ENCODE assay signal across 8 mouse cellular contexts in the genomic region with DNA sequence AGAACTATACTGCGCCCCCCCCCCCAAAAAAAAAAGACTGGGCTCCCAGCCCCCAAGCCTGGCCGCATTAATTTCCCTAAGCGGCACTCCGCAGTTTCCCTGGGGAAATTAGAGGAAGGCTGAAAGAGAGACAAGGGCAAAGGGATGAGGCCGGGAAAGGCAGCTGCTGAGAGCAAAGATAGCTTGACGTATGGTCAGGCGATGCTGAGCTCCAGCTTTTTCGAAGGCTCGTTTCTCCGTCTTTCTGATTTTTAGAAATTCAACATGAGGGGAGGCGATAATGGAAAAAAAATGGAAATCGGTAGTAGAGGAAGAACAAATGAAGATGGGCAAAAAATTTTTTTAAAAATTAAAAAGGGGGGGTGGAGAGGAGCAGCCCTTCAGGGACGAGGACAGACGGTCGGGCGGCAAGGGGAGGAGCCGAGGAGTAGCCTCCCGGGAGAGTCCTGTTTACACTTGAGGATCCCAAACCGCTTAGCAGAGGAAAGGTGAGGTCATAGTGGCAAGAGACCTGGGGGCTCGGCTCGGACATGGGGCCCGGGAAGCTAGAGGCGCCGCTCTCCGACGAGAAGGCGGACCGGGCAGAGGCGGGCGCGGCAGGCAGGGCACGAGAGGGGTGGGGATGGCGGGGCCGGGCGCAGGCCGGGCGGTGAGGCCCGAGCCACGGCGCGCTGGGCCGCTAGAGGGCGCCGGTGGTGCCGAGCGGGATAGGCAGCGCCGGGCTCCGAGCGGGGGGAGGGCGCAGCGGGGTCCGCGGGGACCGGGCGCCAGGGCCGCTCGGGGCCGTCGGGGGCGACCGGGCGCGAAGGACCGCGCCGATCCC. TPM values are rescaled to one million over a fixed set of nuclear protein-coding genes. Genes with fewer than 3 reads are reported as not detected.
DNase-seq lines count a peak whose midpoint lies in the region; ATAC-seq and TF ChIP-seq lines count a peak whose summit lies in the region.

No protein-coding gene starts in this region.

- under 1% methylated on average over 63 of the region's 67 CpGs for WGBS in forebrain, embryonic 10.5 days
- under 1% methylated on average over 25 of the region's 67 CpGs for WGBS in heart, embryonic 14.5 days
- 4% methylated on average over 58 of the region's 67 CpGs for WGBS in liver, embryonic 14.5 days (ENCODE audit: insufficient replicate concordance)
- under 1% methylated on average over 56 of the region's 67 CpGs for WGBS in stomach, embryonic 15.5 days

- peak overlapping the region; percentile 100 for H3K27ac ChIP-seq in forebrain, embryonic 10.5 days
- H3K27ac ChIP-seq in heart, embryonic 14.5 days (replicated peaks in 1 of 2; ENCODE audit: control insufficient read depth in 1 of 2, insufficient read depth in 1 of 2, low read depth in 2 of 2, low read length in 2 of 2): peak overlapping the region; percentile 93 to 100
- H3K27ac ChIP-seq in liver, embryonic 14.5 days: no peak overlapping the region; the same call in 1 of the 2 replicates
- peak overlapping the region; percentile 100 for H3K27ac ChIP-seq in stomach, embryonic 15.5 days

- peaks cover 16% of the 10 kb centered on the region for H3K27me3 ChIP-seq in forebrain, embryonic 10.5 days (ENCODE audit: poor library complexity, severe bottlenecking)
- H3K27me3 ChIP-seq in heart, embryonic 14.5 days (ENCODE audit: control insufficient read depth, insufficient read depth, low read length): no peaks in the 10 kb centered on the region
- H3K27me3 ChIP-seq in liver, embryonic 14.5 days (ENCODE audit: control insufficient read depth, insufficient read depth, low read length): peaks cover 66% of the 10 kb centered on the region
- no peaks in the 10 kb centered on the region for H3K27me3 ChIP-seq in stomach, embryonic 15.5 days (replicated peaks)

- H3K9me3 ChIP-seq in forebrain, embryonic 10.5 days: no peaks in the 10 kb centered on the region
- H3K9me3 ChIP-seq in heart, embryonic 14.5 days (ENCODE audit: control insufficient read depth, low read length): no peaks in the 10 kb centered on the region
- no peaks in the 10 kb centered on the region for H3K9me3 ChIP-seq in liver, embryonic 14.5 days (ENCODE audit: control insufficient read depth, low read length)
- no peaks in the 10 kb centered on the region for H3K9me3 ChIP-seq in stomach, embryonic 15.5 days

- H3K4me3 ChIP-seq in forebrain, embryonic 10.5 days: peak overlapping the region; percentile 66
- H3K4me3 ChIP-seq in heart, embryonic 14.5 days (ENCODE audit: control insufficient read depth in 1 of 2, insufficient read depth in 1 of 2, low read depth in 1 of 2, low read length in 2 of 2): peak overlapping the region; percentile 82 to 98
- peak overlapping the region; percentile 64 to 70 for H3K4me3 ChIP-seq in liver, embryonic 14.5 days (ENCODE audit: insufficient read depth in 1 of 2, low read depth in 2 of 2, low read length in 2 of 2)
- peak overlapping the region; percentile 98 for H3K4me3 ChIP-seq in stomach, embryonic 15.5 days (replicated peaks)

- peak overlapping the region; percentile 100 for H3K9ac ChIP-seq in heart, embryonic 14.5 days (ENCODE audit: low read length)
- peak overlapping the region; percentile 76 for H3K9ac ChIP-seq in liver, embryonic 14.5 days (replicated peaks)
- H3K9ac ChIP-seq in stomach, embryonic 15.5 days: peak overlapping the region; percentile 100

- H3K36me3 ChIP-seq in forebrain, embryonic 10.5 days (replicated peaks): peaks cover 31% of the 10 kb centered on the region
- peaks cover 25% of the 10 kb centered on the region for H3K36me3 ChIP-seq in heart, embryonic 14.5 days (ENCODE audit: control insufficient read depth, insufficient read depth, low read length)
- no peaks in the 10 kb centered on the region for H3K36me3 ChIP-seq in liver, embryonic 14.5 days (replicated peaks; ENCODE audit: control insufficient read depth, insufficient read depth, low read depth)
- peaks cover 19% of the 10 kb centered on the region for H3K36me3 ChIP-seq in stomach, embryonic 15.5 days

- DNase-seq in CD8-positive naive resting alpha-beta T cell, adult 2 months (ENCODE audit: low read depth in 2 of 2, low spot score in 2 of 2): peak; percentile 81 to 82
- peak; percentile 64 for DNase-seq in c-Kit-positive CD71-positive TER-119-negative erythroid progenitor cells, embryonic 14.5 days (ENCODE audit: low read depth)
- DNase-seq in forebrain, embryonic 10.5 days (ENCODE audit: extremely low spot score, low spot score): peak; percentile 80
- DNase-seq in kidney, postnatal 10 days: peak; percentile 97
- peak in 2 of 3 experiments; percentile 45 to 48 for DNase-seq in liver, embryonic 14.5 days (ENCODE audit: low read depth in 3 of 3, low spot score in 3 of 3)
- DNase-seq in neural tube, embryonic 10.5 days (ENCODE audit: extremely low spot score, low spot score): peak; percentile 89

- H3K4me2 ChIP-seq in heart, embryonic 14.5 days (ENCODE audit: low read length): peak overlapping the region; percentile 97
- H3K4me2 ChIP-seq in liver, embryonic 14.5 days (ENCODE audit: low read depth): peak overlapping the region; percentile 83
- H3K4me2 ChIP-seq in stomach, embryonic 15.5 days: peak overlapping the region; percentile 75

- H3K4me1 ChIP-seq in forebrain, embryonic 10.5 days: peaks cover 80% of the 10 kb centered on the region
- peaks cover 35 to 48% of the 10 kb centered on the region in 2 experiments for H3K4me1 ChIP-seq in heart, embryonic 14.5 days (ENCODE audit: control insufficient read depth in 2 of 2, insufficient read depth in 2 of 2, low read length in 2 of 2)
- H3K4me1 ChIP-seq in liver, embryonic 14.5 days (replicated peaks; ENCODE audit: control insufficient read depth in 2 of 2, insufficient read depth in 2 of 2, low read length in 1 of 2): peaks cover 0 to 6% of the 10 kb centered on the region in 2 experiments; a peak in 2 of 4 replicates
- peaks cover 55% of the 10 kb centered on the region for H3K4me1 ChIP-seq in stomach, embryonic 15.5 days

- peak; percentile 66 for ATAC-seq in heart, embryonic 14.5 days (ENCODE audit: insufficient number of reproducible peaks, insufficient read depth, low FRiP score, low read depth)
- ATAC-seq in liver, embryonic 14.5 days (ENCODE audit: insufficient read depth): peak; percentile 72
- ATAC-seq in stomach, embryonic 15.5 days (ENCODE audit: insufficient read depth, low FRiP score, low read depth): peak; percentile 55

- TF ChIP-seq CTCF in liver, embryonic 14.5 days (IDR thresholded peaks at IDR 0.05; ENCODE audit: low read depth): peak; percentile 56

- TF ChIP-seq EP300 in liver, embryonic 14.5 days (IDR thresholded peaks at IDR 0.05; ENCODE audit: low read depth): no peak

RNA-seq across cellular contexts. Expression of a gene that starts 3.0 kb away (rescaled TPM):
- 218 and 224 TPM in 2 replicates for polyA plus RNA-seq in forebrain, embryonic 10.5 days (2016; fragmentation: Nextera tagmentation; extraction: Ambion mirVana)
- 238 and 251 TPM in 2 replicates for polyA plus RNA-seq in heart, embryonic 14.5 days (2014; fragmentation: Nextera tagmentation; extraction: Ambion mirVana)
- polyA plus RNA-seq in liver, embryonic 14.5 days (2012; rRNA removed): 109 and 131 TPM in 2 replicates
- polyA plus RNA-seq in liver, embryonic 14.5 days (2014; fragmentation: Nextera tagmentation; extraction: Ambion mirVana): 29.7 and 39.7 TPM in 2 replicates
- 322 and 340 TPM in 2 replicates for polyA plus RNA-seq in stomach, embryonic 15.5 days (2015; fragmentation: Nextera tagmentation; extraction: Ambion mirVana)

RNA-seq across cellular contexts. Expression of a gene that starts 5.4 kb away (rescaled TPM):
- polyA plus RNA-seq in forebrain, embryonic 10.5 days (2016; fragmentation: Nextera tagmentation; extraction: Ambion mirVana): 0.76 and 0.88 TPM in 2 replicates
- polyA plus RNA-seq in heart, embryonic 14.5 days (2014; fragmentation: Nextera tagmentation; extraction: Ambion mirVana): 1.00 and 1.1 TPM in 2 replicates
- 0.10 and 0.11 TPM in 2 replicates for polyA plus RNA-seq in liver, embryonic 14.5 days (2012; rRNA removed)
- 0.17 TPM in 1 of 2 replicates, not detected in the other for polyA plus RNA-seq in liver, embryonic 14.5 days (2014; fragmentation: Nextera tagmentation; extraction: Ambion mirVana)
- 1.5 and 2.4 TPM in 2 replicates for polyA plus RNA-seq in stomach, embryonic 15.5 days (2015; fragmentation: Nextera tagmentation; extraction: Ambion mirVana)

RNA-seq across cellular contexts. Expression of a gene that starts 14.3 kb away (rescaled TPM):
- polyA plus RNA-seq in forebrain, embryonic 10.5 days (2016; fragmentation: Nextera tagmentation; extraction: Ambion mirVana): 388 and 398 TPM in 2 replicates
- polyA plus RNA-seq in heart, embryonic 14.5 days (2014; fragmentation: Nextera tagmentation; extraction: Ambion mirVana): 364 and 365 TPM in 2 replicates
- polyA plus RNA-seq in liver, embryonic 14.5 days (2012; rRNA removed): 85.0 and 96.5 TPM in 2 replicates
- polyA plus RNA-seq in liver, embryonic 14.5 days (2014; fragmentation: Nextera tagmentation; extraction: Ambion mirVana): 98.1 and 116 TPM in 2 replicates
- polyA plus RNA-seq in stomach, embryonic 15.5 days (2015; fragmentation: Nextera tagmentation; extraction: Ambion mirVana): 351 and 362 TPM in 2 replicates

RNA-seq across cellular contexts. Expression of a gene that starts 28.9 kb away (rescaled TPM):
- 0.17 TPM in 1 of 2 replicates, not detected in the other for polyA plus RNA-seq in forebrain, embryonic 10.5 days (2016; fragmentation: Nextera tagmentation; extraction: Ambion mirVana)
- 0.16 TPM in 1 of 2 replicates, not detected in the other for polyA plus RNA-seq in heart, embryonic 14.5 days (2014; fragmentation: Nextera tagmentation; extraction: Ambion mirVana)
- polyA plus RNA-seq in liver, embryonic 14.5 days (2012; rRNA removed): 0.07 and 0.10 TPM in 2 replicates
- 0.03 TPM in 1 of 2 replicates, not detected in the other for polyA plus RNA-seq in liver, embryonic 14.5 days (2014; fragmentation: Nextera tagmentation; extraction: Ambion mirVana)
- 0.41 and 0.64 TPM in 2 replicates for polyA plus RNA-seq in stomach, embryonic 15.5 days (2015; fragmentation: Nextera tagmentation; extraction: Ambion mirVana)

RNA-seq across cellular contexts. Expression of a gene that starts 48.4 kb away (rescaled TPM):
- 136 and 143 TPM in 2 replicates for polyA plus RNA-seq in forebrain, embryonic 10.5 days (2016; fragmentation: Nextera tagmentation; extraction: Ambion mirVana)
- polyA plus RNA-seq in heart, embryonic 14.5 days (2014; fragmentation: Nextera tagmentation; extraction: Ambion mirVana): 128 and 135 TPM in 2 replicates
- 57.8 and 62.6 TPM in 2 replicates for polyA plus RNA-seq in liver, embryonic 14.5 days (2012; rRNA removed)
- polyA plus RNA-seq in liver, embryonic 14.5 days (2014; fragmentation: Nextera tagmentation; extraction: Ambion mirVana): 51.5 and 52.6 TPM in 2 replicates
- polyA plus RNA-seq in stomach, embryonic 15.5 days (2015; fragmentation: Nextera tagmentation; extraction: Ambion mirVana): 128 and 153 TPM in 2 replicates

Comparison
In these comparisons a context has a peak if more than half of its experiments do, and no peak if none do; other contexts are left out.
1. DNase-seq: peak in every context shown above with its lines; median percentile 97 in kidney, postnatal 10 days; 89 in neural tube, embryonic 10.5 days; 82 in CD8-positive naive resting alpha-beta T cell, adult 2 months; 80 in forebrain, embryonic 10.5 days; 64 in c-Kit-positive CD71-positive TER-119-negative erythroid progenitor cells, embryonic 14.5 days; 46 in liver, embryonic 14.5 days.